Mouse (Mus musculus) spleen, adult 18-20 months (tissue): ENCODE data around the gene Ubald1.
A peak's percentile ranks its signal among the peaks of the same experiment; 100 is the strongest.

Source experiments
- DNase-seq, 2 experiments: peaks; one replicate each; pipeline ENCODE4 v3.0.0; 2022; ENCODE audit warnings: mixed read lengths in 2 of 2

Gene Ubald1

GRCm38 (mm10) chr16:4880136-4880825 lies at the start of gene Ubald1:
Gene Ubald1, minus strand, starts transcription at chr16:4880315.
- peak; percentile 93 to 94 for DNase-seq

- DNase-seq, result no peak
These were observed 48.4 kb upstream of the Ubald1 start for GRCm38 (mm10) chr16:4928474-4928873.

- DNase-seq, result no peak
These were observed 47.9 kb upstream of the Ubald1 start for GRCm38 (mm10) chr16:4927967-4928366.

DNA sequence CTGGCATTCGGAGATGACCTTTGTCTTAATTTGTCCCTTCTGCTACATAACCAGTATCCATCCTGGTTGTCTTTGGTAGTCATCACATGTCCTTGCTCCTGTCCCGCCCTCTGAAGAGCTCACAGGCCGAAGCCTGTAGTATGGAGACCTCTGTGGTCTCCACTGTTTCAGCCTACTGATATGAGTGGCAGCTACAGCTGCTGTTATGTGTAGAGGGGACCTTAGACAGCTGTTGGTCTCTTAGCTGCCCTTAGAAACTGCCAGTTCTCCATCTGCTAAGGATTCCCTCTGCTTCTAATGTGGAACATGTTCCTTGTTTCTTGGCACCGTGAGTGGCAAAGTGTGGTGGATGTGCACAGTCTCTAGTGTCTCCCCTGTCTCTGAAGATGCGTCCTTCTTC lies 43.9 kb upstream of the Ubald1 start:
- DNase-seq, result no peak

DNA sequence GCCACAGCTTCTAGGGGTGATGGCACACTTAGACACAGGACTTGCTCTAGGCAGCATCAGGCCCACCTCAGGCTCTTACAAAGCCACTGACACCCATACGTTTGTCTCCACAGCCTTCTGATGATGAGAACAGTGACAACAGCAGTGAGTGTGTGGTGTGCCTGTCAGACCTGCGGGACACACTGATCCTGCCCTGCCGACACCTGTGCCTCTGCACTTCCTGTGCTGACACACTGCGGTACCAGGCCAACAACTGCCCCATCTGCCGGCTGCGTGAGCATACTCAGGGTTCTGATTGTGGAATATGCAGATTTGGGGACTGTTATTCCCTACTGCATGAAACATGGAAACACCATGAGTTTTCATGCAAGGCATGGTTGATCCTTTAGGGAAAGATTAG lies 42.4 kb upstream of the Ubald1 start:
- no peak for DNase-seq

DNA sequence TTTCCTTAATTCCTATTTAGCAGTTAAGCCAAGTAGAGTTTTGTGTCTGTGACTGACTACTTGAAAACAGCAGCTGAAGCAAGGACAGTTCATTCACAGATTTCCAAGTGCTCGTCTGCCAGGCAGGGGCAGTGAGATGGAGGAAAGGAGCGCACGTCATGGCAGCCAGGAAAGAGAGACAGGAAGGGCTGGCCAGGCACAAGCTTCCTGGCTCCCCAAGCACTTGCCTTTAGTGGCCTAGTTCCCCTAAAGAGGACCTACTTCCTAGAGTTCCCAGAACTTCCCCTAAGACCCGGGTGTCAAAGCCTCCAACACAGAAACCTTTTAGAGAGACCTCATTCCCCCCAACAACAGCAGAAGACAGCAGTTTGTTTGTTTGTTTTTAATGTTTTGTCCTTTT lies 40.4 kb upstream of the Ubald1 start:
- no peak for DNase-seq

- DNase-seq, result no peak
These were observed 36.5 kb upstream of the Ubald1 start for GRCm38 (mm10) chr16:4916608-4917007.

DNA sequence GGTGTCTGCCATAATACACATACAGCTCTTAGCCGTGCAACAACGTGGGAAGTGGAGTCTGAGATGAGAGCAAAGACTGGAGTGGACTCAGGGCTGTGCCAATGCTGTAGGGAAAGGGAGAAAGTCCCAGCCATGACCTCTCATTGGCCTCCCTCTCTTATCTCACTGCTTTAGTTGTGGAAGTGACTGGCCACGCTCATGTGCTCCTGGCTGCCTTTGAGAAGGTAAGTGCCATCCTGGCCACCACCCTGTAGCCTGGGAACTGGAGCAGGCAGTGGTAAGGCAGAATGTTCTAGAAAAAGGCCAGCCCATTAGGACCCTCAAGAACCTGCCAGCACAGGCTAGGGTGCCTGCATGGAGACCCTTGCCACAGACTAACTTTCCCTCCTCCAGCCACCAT lies 35.8 kb upstream of the Ubald1 start:
- DNase-seq, result no peak

DNA sequence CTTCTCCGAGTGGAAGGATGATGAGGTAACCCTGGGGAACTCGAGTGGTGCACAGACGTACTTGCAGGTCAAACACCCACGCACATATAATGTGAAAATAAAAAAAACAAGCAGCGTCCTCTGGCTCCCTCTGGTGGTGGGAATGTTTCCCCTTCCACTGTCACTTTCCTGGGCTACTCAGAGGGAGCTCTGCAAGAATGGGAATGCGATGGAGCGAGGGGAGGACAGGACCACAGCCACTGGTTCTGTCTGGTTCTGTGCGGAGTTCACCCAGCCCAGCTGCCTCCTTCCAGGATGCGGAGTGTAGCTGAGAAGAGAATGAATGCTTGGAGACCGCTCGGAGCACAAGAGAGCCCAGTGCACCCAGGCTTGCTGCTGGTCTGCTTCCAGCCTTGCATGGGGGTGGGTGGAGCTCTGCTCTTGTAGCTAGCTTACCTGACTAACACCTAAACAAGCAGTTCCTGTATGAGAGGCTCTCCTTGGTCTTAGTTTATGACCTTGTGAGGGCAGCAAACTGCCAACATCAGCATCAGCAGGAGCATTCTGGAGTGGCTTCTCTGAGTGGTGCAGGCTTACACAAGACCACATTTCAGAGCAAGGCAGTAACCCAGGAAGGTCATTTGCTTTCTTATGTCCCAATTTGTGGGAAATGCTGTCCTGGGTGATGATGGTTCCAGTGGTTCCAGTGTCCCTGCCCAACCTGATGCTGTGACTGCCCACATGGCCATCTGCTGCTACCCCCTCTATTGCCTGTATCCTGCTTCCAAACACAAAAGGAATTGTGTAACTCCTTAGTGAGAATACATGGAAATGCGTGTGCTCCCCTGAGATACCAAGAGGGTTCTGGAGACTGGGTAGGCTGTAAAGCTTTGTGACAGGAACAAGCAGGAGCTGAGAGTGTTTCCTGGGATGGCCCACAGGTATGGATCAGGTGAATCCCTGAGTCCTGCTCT lies 33.9 kb upstream of the Ubald1 start:
- DNase-seq, result peak; percentile 64 to 87

DNA sequence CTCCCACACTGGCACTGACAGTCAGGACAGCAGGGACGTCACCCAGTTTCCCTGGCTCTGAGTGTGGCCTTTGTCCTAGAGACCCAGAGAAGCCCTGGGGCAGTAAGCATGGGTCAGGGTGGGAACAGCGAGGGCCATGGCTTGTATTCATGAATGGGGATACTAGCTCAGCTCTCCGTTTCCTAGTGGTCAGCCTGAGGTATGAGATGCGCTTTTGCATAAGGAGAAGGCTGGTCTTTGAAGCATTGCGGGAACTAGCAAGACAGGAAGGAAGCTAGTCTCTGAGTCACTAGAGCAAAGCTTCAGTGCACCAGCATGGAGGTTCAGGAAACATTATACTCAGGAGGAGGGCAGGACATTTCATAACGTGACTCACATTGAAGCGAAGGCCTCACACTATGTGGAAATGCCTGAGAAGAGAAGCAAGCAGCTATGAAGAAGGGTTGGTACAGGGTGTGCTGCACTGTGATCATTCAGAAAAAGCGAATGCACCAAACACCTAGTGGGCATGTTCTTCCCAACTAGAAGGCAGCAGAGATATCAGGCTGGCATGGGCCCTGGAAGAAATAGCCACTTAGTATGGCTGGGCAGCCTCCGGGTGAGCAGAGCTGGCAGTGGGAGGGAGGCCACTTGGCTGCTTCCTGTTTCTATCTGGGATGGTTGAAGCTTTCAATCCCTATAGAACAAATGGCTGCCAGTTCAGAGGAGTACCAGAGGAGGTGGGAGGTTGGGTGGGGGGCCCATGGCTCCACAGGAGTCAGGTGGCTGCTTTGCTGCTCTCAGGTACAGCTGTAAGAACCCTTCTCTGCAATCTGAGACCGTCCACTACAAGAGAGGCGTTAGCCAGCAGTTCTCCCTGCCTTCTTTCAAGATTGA lies 33.0 kb upstream of the Ubald1 start:
- DNase-seq, result peak; percentile 21 to 30

DNA sequence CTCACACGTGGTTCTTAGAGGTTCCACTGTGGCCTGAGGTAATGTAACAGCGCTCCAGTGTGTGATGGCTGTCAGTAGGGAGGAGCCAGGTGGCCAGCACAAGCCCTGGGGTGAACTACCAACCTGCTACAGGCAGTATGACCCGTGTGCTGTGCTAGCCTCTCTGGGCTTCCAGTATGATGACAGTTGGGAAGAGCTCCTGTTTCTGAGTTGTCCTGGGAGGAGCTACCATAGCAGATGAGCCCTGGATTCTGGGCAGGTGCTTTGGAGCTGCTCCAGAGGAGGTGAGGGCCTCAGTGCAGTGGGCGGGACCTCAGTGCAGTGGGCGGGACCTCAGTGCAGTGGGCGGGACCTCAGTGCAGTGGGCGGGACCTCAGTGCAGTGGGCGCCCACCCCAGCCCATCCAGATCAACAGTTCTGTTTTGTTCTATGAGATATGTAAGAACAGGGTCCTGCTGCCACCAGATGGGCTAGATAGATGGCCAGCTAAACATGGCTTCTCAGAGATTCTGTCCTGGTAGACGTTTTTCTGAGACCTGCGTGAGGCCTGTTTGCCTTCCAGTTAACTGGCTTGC lies 32.0 kb upstream of the Ubald1 start:
- DNase-seq, result no peak

GRCm38 (mm10) chr16:4910758-4911157 lies 30.6 kb upstream of the Ubald1 start:
- DNase-seq, result no peak

- DNase-seq, result no peak
These were observed 29.6 kb upstream of the Ubald1 start for GRCm38 (mm10) chr16:4909745-4910144.

DNA sequence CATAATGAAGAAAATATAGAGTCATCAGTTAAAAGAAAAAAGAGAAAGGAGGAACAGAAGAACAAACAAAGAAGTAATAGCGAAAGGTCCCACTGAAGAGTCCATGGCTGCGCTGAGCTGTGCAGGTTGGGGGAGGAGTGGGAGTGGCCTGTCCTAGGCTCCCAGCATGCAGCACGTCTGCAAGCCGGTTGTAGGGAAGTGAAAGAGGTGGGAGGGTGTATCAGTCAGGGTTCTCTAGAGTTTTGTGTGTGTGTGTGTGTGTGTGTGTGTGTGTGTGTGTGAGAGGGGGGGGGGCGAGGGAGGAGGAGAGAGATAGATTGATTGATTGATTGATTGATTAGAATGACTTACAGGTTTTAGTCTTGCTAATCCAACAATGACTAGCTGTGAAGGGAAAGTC lies 27.9 kb upstream of the Ubald1 start:
- peak; percentile 48 to 51 for DNase-seq

DNA sequence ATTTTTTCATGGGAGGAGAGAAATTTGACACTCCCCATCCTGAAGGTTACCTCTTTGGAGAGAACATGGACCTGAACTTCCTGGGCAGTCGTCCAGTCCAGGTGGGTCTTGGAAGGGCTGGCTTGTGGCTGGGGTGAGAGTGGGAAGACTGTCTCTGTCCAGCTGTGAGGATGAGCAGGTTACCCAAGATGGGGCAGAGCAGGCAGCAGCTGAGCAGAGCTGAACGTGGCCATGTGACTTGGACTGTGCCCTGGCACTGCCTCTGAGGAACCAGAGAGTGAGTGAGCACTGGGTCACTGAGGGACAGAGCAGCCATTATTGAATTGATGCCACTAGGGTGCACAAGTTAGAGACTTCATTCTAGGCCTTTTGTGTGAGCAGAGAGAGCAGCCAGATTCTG lies 27.3 kb upstream of the Ubald1 start:
- DNase-seq, result no peak

GRCm38 (mm10) chr16:4906559-4906958 lies 26.4 kb upstream of the Ubald1 start:
- no peak for DNase-seq

DNA sequence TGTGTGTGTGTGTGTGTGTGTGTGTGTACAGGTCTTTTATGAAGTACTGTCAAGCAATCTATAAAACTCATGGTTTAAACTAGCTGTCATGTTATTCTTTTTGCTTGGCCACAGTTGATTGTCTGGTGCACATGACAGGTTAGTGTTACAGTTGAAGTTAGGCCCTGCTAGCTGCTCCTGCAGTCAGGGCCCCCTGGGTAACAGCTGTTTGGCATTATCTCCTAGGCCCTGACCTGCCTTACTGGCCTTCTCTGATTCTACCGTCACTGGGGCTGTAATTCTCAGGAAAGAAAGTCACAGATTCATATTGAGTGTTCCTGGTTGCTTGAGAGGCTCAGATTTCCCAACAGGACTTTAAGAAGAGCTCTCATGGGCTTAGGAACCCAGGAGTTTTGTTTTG lies 25.5 kb upstream of the Ubald1 start:
- no peak for DNase-seq

DNA sequence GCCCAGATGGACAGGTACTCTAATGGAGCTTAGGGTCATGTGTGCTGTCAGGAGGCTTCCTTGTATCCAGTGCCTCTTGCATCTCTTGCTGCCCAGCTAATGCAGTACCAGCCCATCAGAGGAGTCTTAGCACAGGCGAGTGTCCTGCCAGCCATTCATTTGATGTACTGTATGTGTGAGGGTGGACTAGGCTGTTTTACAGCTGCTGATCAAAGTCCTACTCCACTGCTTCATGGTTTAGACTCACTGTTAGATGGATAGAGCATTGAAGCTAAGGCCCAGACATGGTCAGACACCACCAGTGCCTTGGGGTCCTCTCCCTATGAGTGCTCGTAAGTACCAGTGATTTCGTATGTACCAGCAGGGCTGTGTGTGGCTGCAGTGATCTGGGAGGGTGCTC lies 24.8 kb upstream of the Ubald1 start:
- no peak for DNase-seq

GRCm38 (mm10) chr16:4903491-4904102 lies 23.5 kb upstream of the Ubald1 start:
- no peak for DNase-seq

- DNase-seq, result no peak
These were observed 22.3 kb upstream of the Ubald1 start for GRCm38 (mm10) chr16:4902390-4902789.

DNA sequence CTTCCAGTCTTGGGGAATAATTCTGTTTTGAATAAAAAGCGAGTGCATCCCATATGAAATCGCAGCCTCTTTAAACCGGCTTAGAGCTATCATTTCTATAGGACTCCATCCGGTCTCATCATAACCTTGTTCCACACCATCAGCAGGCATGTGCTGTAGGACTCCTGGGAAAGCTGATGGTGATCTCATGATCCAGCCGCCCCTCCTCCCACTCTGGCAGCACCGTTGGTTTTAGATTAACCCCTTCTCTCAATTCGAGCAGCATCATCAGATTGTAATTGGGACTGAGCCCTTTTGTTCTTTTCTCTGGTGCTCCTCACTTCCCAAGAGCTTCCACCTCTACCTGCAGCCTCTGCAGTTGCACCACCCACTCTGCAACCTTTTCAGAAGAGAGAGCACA lies 21.1 kb upstream of the Ubald1 start:
- no peak for DNase-seq

DNA sequence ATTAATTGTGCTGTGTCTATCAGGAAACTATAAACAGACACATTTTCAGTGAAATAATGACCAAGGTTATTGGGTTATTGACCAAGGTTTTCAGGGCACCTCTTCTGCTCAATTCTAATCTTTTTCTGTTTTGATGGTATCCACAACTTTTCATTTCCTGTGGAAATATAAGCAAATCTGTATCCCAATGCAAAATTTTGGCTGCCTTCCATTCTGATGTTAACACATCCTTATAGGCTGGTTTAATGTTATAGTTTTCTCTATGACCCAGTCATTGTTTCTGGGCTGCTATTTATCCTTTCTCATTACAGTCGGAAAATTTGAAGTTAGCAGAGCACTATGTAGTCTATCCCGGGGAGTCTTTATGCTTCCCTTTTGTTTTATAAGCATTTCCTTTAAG lies 19.6 kb upstream of the Ubald1 start:
- no peak for DNase-seq
